Mouse (Mus musculus) heart, embryonic 16.5 days (tissue): ENCODE measurements around the gene Rac3. TPM values are rescaled to one million over a fixed set of nuclear protein-coding genes. Genes with fewer than 3 reads are reported as not detected.

Experiments
- ATAC-seq: fragments of 200-750 bp; cut with Nextera tagmentation; replicated peaks from 2 replicates; pipeline ENCODE4 v1.8.0; 2017; ENCODE audit warnings: moderate number of reproducible peaks; ENCODE audit not compliant: insufficient read depth, low FRiP score; ENCODE audit errors: extremely low read depth
- H3K27ac ChIP-seq: fragments of 300-500 bp; sonication (generic); 2 replicates; pipeline ENCODE4 v1.5.1; 2014; ENCODE audit warnings: mild to moderate bottlenecking, low read length, control low read depth, moderate library complexity
- H3K27me3 ChIP-seq: fragments of 300-500 bp; sonication (generic); 2 replicates; pipeline ENCODE4 v1.6.1; 2014; ENCODE audit warnings: low read length, mixed read lengths; ENCODE audit not compliant: control insufficient read depth, insufficient read depth
- H3K36me3 ChIP-seq: fragments of 300-500 bp; sonication (generic); 2 replicates; pipeline ENCODE4 v1.6.1; 2014; ENCODE audit not compliant: control insufficient read depth, insufficient read depth
- H3K4me1 ChIP-seq: fragments of 300-500 bp; sonication (generic); 2 replicates; pipeline ENCODE4 v1.6.1; 2014; ENCODE audit warnings: low read length, mixed read lengths; ENCODE audit not compliant: control insufficient read depth, insufficient read depth
- H3K4me2 ChIP-seq: fragments of 300-500 bp; sonication (generic); 2 replicates; pipeline ENCODE4 v1.6.1; 2014; ENCODE audit warnings: low read depth, mild to moderate bottlenecking, control low read depth, low read length
- H3K4me3 ChIP-seq: fragments of 300-500 bp; sonication (generic); 2 replicates; pipeline ENCODE4 v1.5.1; 2014; ENCODE audit warnings: mild to moderate bottlenecking, control low read depth, low read length
- H3K9ac ChIP-seq: fragments of 300-500 bp; sonication (generic); 2 replicates; pipeline ENCODE4 v1.6.1; 2014; ENCODE audit warnings: low read length, control low read depth
- H3K9me3 ChIP-seq: fragments of 300-500 bp; sonication (generic); replicated peaks from 2 replicates; pipeline ENCODE4 v1.6.1; 2016; ENCODE audit warnings: low read length; ENCODE audit not compliant: control insufficient read depth
- WGBS: fragments of 180-500 bp; shearing (Covaris S2); extraction: QIAGEN DNeasy Blood & Tissue Kit; methylation state at CpG from one replicate; pipeline ENCODE4 v1.1.7; 2014; 5-methylcytosine and 5-hydroxymethylcytosine counted together
- polyA plus RNA-seq: library from polyadenylated mRNA; unstranded; fragments of >200 nt; fragmentation: Nextera tagmentation; extraction: Ambion mirVana; gene quantifications from 2 replicates; pipeline ENCODE4 v1.2.1, GENCODE M21; 2015

The Rac3 gene
- polyA plus RNA-seq, 1 experiment from 2014 or later: 8.7 TPM

DNA sequence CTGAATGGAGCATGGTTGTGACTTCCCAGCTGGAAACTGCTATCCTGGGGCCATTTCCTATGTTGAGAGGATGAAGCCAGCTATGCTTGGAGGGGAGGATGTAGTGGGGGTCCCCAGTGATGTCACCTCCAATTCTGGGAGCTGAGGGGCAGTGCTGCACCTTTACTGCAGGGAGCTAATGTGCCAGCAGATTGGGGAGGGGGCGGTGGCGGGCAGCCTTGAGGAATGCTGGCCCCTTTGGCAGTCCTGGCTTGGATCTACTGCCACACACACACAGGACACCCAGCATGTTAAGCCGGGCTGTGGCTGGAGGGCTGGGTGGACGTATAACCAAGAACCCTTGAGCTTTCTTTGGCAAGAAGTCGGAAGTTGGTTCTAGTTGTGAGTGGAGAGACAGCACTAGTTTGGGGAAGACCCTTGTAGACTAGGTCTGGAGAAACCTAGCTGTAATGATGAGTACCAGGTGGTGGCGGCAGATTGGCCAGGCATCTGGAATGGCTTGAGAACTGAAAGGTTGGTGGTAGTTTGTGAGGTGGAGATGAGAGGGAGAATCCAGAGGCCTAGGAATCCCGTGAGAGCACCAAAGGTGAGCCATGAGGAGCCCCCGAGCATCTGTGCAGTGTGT, 9.2 kb upstream of the Rac3 start:
- 0 out of 2 replicates have a peak overlapping the region, but pooled peaks have one; percentile 100 for H3K4me2 ChIP-seq
- ATAC-seq: no peak
- H3K9ac ChIP-seq: 0 out of 2 replicates have a peak overlapping the region, but pooled peaks have one; percentile 26
- no peaks in the 10 kb centered on the region for H3K9me3 ChIP-seq
- peaks cover 18% of the 10 kb centered on the region for H3K4me1 ChIP-seq
- no peak overlapping the region for H3K4me3 ChIP-seq
- 53% methylated on average over 8 of the region's 8 CpGs for WGBS
- no peaks in the 10 kb centered on the region for H3K27me3 ChIP-seq
- H3K36me3 ChIP-seq: peaks cover 16% of the 10 kb centered on the region
- no peak overlapping the region for H3K27ac ChIP-seq

DNA sequence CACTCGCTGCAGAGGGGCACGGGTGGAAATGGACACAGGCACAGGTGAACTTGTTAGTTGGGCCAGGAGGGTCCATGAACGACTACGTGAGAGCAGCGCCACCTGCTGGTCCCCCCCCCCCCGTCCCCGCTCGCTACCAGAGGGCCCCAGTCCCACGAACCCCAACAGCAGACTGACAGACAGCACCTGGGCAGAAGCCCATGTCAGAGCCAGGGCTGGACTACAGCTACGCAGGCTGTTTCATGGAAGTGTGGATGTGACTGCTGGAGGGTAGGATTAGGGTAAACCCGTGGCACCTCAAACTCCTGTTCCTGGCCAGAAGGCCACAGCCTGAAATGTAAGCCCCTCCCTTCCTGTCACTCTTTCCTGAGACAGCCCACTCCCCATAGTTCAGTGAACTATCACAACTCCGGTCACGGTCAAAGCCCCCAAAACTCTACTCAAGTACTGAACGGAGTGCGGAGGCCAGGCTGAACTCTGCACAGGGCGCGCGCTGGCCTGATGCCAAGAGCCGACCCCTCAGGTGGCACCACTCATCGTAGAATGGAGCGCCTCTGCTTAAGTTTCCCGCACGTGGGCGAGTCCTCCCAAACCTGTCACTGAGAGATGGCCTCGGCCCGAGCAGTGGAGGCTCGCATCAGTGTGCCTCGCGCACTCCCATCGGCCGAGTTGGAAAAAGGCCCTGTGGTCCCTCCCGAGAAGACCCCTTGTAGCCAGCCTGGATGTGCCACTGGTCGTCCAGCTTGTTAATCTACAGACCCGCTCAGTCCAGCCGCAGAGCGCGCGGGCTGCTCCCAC, 8.3 kb upstream of the Rac3 start:
- peak; percentile 17 for ATAC-seq
- Histone ChIP-seq H3K36me3 (peaks cover 18% of the 10 kb centered on the region), H3K9ac (peak overlapping the region; percentile 84), H3K4me3 (peak overlapping the region; percentile 82), H3K4me2 (peak overlapping the region; percentile 100), H3K4me1 (peaks cover 15% of the 10 kb centered on the region), H3K27ac (peak overlapping the region; percentile 79), H3K9me3 (no peaks in the 10 kb centered on the region), H3K27me3 (no peaks in the 10 kb centered on the region)
- under 1% methylated on average over 38 of the region's 38 CpGs for WGBS

DNA sequence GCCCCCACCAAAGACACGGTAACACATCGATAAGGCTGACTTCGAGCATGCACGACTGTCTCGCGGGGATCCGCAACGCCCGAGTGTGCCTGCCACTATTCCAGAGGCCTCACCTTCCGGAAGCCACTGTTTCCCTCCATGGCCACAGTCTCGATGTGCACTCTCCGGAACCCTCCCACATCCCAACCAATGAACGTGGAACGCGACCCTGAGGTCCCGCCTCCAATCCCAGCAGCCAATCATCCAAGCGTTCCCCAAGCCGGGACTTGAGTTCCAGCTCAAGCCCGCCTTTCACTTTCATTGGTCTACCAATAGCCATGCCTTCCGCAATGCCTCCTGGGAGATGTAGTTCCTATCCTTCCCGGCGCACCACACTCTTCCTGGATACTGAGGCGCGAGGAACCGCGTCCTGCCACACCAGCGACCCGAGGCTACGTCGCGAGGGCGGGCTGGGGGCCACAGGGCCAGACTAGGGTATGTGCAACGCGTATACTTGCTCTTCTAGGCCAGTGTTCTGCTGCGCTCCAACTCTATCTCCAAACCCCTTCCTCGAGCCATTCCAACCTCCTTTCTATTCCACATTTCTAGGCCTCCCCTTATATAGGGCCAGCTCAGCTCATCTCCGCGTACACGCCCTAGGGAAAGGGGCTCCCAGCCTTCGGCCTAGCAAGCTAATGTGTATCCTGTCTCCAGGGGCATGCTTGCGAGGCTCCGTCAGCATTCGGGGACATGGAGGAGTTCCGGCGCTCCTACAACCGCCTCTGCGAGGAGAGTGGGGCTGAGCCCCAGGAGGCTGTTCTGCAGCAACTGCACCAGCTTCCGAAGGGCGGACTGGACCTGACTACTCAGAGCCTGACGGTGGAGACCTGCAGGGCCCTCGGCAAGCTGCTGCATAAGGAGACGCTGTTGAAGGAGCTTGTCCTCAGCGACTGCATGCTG, 7.4 kb upstream of the Rac3 start, which contains the start of the genes Cenpx and Lrrc45:
TSS of gene Cenpx (minus strand) at position 159 of the 939 bp plus-strand sequence.
TSS of gene Lrrc45 (plus strand) at position 346 of the 939 bp plus-strand sequence.
- H3K9me3 ChIP-seq: no peaks in the 10 kb centered on the region
- H3K27ac ChIP-seq: peak within 1 kb of the TSS; percentile 79
- no peaks in the 10 kb centered on the region for H3K27me3 ChIP-seq
- peak within 1 kb of the TSS; percentile 84 for H3K9ac ChIP-seq
- 2% methylated on average over 53 of the region's 53 CpGs for WGBS
- peaks cover 15% of the 10 kb centered on the region for H3K4me1 ChIP-seq
- peaks cover 20% of the 10 kb centered on the region for H3K36me3 ChIP-seq
- H3K4me3 ChIP-seq: peak within 1 kb of the TSS; percentile 82
- peak; percentile 95 for ATAC-seq
- H3K4me2 ChIP-seq: peak within 1 kb of the TSS; percentile 100

DNA sequence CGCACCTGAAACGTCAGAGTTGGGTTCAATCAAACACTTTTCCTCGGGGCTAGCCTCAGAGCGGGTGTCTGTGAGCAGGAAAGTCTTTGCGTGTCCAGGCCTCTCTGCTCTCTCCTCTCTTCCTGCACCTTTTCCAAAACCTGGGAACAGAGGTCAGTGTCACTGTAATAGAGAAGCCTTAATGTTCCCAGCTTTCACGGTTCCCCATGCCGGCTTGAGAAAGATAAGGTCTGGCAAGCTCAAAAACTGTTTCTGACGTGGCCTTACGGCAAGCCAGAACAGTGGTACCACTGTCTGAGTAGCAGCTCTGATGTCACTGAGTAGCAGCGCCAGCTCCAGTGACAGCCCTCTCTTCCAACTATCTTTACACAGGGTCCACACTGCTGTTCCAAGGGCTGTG, 6.7 kb upstream of the Rac3 start:
- Histone ChIP-seq H3K9ac (peak overlapping the region; percentile 79), H3K27ac (no peak overlapping the region), H3K36me3 (peaks cover 17% of the 10 kb centered on the region), H3K4me3 (peak overlapping the region; percentile 82), H3K9me3 (no peaks in the 10 kb centered on the region), H3K27me3 (no peaks in the 10 kb centered on the region), H3K4me1 (peaks cover 15% of the 10 kb centered on the region), H3K4me2 (peak overlapping the region; percentile 100)
- 37% methylated on average over 10 of the region's 10 CpGs for WGBS
- ATAC-seq: no peak

DNA sequence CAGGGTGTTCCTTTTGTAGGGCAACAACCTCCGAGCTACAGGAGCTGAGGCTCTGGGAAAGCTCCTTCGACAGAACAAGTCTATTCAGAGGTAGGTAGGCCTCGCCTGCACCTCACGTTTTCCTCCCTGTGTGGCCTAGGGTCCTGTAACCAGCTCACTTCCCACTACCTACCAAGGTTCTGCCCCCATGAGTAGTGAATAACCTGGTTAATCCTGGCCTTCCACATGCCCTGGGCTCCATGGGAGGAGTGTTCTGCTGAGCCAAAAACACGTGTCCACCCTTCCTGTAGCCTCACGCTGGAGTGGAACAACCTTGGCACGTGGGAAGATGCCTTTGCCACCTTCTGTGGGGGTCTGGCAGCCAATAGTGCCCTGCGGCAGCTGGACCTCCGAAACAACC, 6.1 kb upstream of the Rac3 start:
- H3K4me3 ChIP-seq: no peak overlapping the region

DNA sequence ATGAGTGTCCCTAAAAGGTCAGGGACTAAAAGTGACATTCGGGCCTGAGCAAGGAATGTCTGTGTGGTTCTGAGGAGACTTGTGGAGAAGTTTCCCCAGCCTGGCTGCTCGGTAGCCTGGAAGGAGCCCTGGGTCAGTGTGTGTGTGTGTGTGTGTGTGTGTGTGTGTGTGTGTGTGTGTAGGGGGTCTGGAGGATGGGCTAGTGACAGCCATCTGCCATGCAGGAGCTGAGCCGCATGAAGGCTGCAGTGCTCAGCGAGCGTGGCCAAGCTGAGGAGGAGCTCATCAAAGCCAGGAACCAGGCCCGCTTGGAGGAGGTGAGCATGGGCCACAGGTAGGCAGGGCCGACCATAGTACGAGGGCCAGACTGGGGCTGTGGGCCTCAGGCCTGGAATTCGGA, 2.0 kb upstream of the Rac3 start:
- H3K9me3 ChIP-seq: no peaks in the 10 kb centered on the region
- H3K27ac ChIP-seq: no peak overlapping the region
- H3K9ac ChIP-seq: no peak overlapping the region
- no peak overlapping the region for H3K4me3 ChIP-seq
- H3K36me3 ChIP-seq: peaks cover 9% of the 10 kb centered on the region; the same call in 1 of the 2 replicates
- peaks cover 23% of the 10 kb centered on the region for H3K27me3 ChIP-seq
- H3K4me1 ChIP-seq: peaks cover 19% of the 10 kb centered on the region
- WGBS: 90% methylated on average over 9 of the region's 9 CpGs
- H3K4me2 ChIP-seq: no peak overlapping the region
- no peak for ATAC-seq

More for the DNA sequence above, 6.1 kb upstream of the Rac3 start:
- peaks cover 2% of the 10 kb centered on the region; the same call in 1 of the 2 replicates for H3K27me3 ChIP-seq
- no peak overlapping the region; the same call in 1 of the 2 replicates for H3K9ac ChIP-seq
- H3K36me3 ChIP-seq: peaks cover 18% of the 10 kb centered on the region
- no peaks in the 10 kb centered on the region for H3K9me3 ChIP-seq
- H3K27ac ChIP-seq: no peak overlapping the region
- 88% methylated on average over 9 of the region's 9 CpGs for WGBS
- ATAC-seq: no peak
- peaks cover 15% of the 10 kb centered on the region for H3K4me1 ChIP-seq
- H3K4me2 ChIP-seq: no peak overlapping the region

DNA sequence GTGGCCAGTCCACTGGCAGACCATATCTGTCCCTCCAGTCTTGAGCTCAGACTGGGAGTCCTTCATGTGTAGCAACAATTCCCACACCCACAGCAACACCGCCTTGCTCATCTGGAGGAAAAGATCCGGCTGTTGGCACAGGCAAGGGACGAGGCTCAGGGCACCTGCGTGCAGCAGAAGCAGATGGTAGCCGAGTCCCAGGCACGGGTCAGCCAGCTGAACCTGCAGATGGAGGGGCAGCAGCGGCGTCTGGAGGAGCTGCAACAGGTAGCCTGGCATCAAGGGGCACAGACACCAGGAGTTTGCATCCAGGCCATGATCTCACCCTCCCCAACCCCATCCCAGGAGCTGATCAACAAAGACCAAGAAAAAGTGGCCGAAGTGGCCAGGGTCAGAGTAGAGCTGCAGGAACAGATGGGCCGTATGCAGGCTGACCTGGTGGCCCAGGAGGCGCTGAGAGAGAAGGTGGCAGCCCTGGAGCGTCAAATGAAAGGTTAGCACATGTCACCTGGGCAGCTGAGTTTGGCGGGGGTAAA, 1.4 kb upstream of the Rac3 start:
- Histone ChIP-seq H3K9ac (no peak overlapping the region), H3K27me3 (peaks cover 23% of the 10 kb centered on the region), H3K9me3 (no peaks in the 10 kb centered on the region), H3K4me3 (no peak overlapping the region), H3K4me2 (no peak overlapping the region), H3K27ac (no peak overlapping the region), H3K4me1 (peaks cover 13% of the 10 kb centered on the region), H3K36me3 (peaks cover 9% of the 10 kb centered on the region; the same call in 1 of the 2 replicates)
- no peak for ATAC-seq
- 90% methylated on average over 13 of the region's 13 CpGs for WGBS

DNA sequence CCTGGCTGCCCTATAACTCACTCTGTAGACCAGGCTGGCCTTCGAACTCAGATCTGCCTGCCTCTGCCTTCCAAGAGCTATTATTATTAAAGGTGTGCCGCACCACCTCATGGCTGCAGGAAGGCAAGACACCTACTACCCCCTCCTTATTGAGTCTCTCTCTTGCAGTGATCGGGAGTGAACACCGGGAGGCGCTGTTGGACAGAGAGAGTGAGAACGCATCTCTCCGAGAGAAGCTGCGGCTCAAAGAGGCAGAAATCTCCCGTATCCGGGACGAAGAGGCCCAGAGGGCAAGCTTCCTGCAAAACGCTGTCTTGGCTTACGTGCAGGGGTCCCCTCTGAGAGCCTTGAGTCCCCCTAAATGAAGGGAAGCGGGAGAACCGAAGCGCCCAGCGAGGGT, 820 bp upstream of the Rac3 start:
- peaks cover 23% of the 10 kb centered on the region for H3K27me3 ChIP-seq
- H3K27ac ChIP-seq: no peak overlapping the region
- 0 out of 2 replicates have a peak, but pooled peaks have one; percentile 4 for ATAC-seq

More for the DNA sequence above, 820 bp upstream of the Rac3 start:
- H3K9ac ChIP-seq: peak overlapping the region; percentile 53
- peak overlapping the region; percentile 63 for H3K4me3 ChIP-seq
- peaks cover 13% of the 10 kb centered on the region for H3K4me1 ChIP-seq
- no peaks in the 10 kb centered on the region for H3K9me3 ChIP-seq
- H3K36me3 ChIP-seq: peaks cover 9% of the 10 kb centered on the region; the same call in 1 of the 2 replicates
- peak overlapping the region; percentile 97 for H3K4me2 ChIP-seq
- WGBS: 9% methylated on average over 17 of the region's 17 CpGs
